Mouse (Mus musculus): ENCODE results near the gene D5Ertd579e. TPM values are rescaled to one million over a fixed set of nuclear protein-coding genes. Genes with fewer than 3 reads are reported as not detected.

D5Ertd579e gene
- polyA plus RNA-seq, 1 experiment from 2014 or later: 27.4 TPM

- Histone ChIP-seq H3K4me3 (no peak overlapping the region), H3K36me3 (ENCODE audit: poor library complexity, severe bottlenecking) (peaks cover 33% of the 10 kb centered on the region), H3K9me3 (replicated peaks) (no peaks in the 10 kb centered on the region), H3K4me1 (0 out of 2 replicates have a peak, but pooled peaks cover 3% of the 10 kb centered on the region), H3K4me2 (no peak overlapping the region), H3K9ac (no peak overlapping the region), H3K27ac (no peak overlapping the region), H3K27me3 (no peaks in the 10 kb centered on the region)
- WGBS: 89% methylated on average over 8 of the region's 8 CpGs
- ATAC-seq: no peak
Observed at GRCm38 (mm10) chr5:36620409-36621057, 75.3 kb downstream of the D5Ertd579e start.

GRCm38 (mm10) chr5:36618890-36619289, 76.9 kb downstream of the D5Ertd579e start:
- 0 out of 2 replicates have a peak, but pooled peaks cover 3% of the 10 kb centered on the region for H3K4me1 ChIP-seq
- WGBS: 85% methylated on average over 5 of the region's 5 CpGs
- no peak for ATAC-seq

GRCm38 (mm10) chr5:36618356-36618755, 77.5 kb downstream of the D5Ertd579e start:
- no peaks in the 10 kb centered on the region for H3K27me3 ChIP-seq
- H3K36me3 ChIP-seq (ENCODE audit: poor library complexity, severe bottlenecking): peaks cover 55% of the 10 kb centered on the region
- 85% methylated on average over 4 of the region's 4 CpGs for WGBS
- no peaks in the 10 kb centered on the region for H3K9me3 ChIP-seq (replicated peaks)
- H3K9ac ChIP-seq: no peak overlapping the region
- H3K27ac ChIP-seq: no peak overlapping the region
- no peak overlapping the region for H3K4me3 ChIP-seq
- ATAC-seq: no peak
- no peak overlapping the region for H3K4me2 ChIP-seq
- H3K4me1 ChIP-seq: 0 out of 2 replicates have a peak, but pooled peaks cover 3% of the 10 kb centered on the region

More at GRCm38 (mm10) chr5:36618890-36619289, 76.9 kb downstream of the D5Ertd579e start:
- H3K4me2 ChIP-seq: no peak overlapping the region
- H3K27me3 ChIP-seq: no peaks in the 10 kb centered on the region
- H3K27ac ChIP-seq: no peak overlapping the region
- H3K9ac ChIP-seq: no peak overlapping the region
- no peak overlapping the region for H3K4me3 ChIP-seq
- H3K9me3 ChIP-seq (replicated peaks): no peaks in the 10 kb centered on the region
- H3K36me3 ChIP-seq (ENCODE audit: poor library complexity, severe bottlenecking): peaks cover 50% of the 10 kb centered on the region

- ATAC-seq: no peak
- H3K36me3 ChIP-seq (ENCODE audit: poor library complexity, severe bottlenecking): peaks cover 86% of the 10 kb centered on the region
- WGBS: 94% methylated on average over 4 of the region's 4 CpGs
Observed at GRCm38 (mm10) chr5:36614124-36614523, 81.7 kb downstream of the D5Ertd579e start.

GRCm38 (mm10) chr5:36608939-36609499, 86.8 kb downstream of the D5Ertd579e start:
- Histone ChIP-seq H3K4me1 (no peaks in the 10 kb centered on the region), H3K36me3 (ENCODE audit: poor library complexity, severe bottlenecking) (peaks cover 88% of the 10 kb centered on the region), H3K27me3 (no peaks in the 10 kb centered on the region), H3K4me3 (no peak overlapping the region), H3K9ac (no peak overlapping the region), H3K4me2 (no peak overlapping the region), H3K9me3 (replicated peaks) (no peaks in the 10 kb centered on the region), H3K27ac (no peak overlapping the region)
- 90% methylated on average over 2 of the region's 2 CpGs for WGBS
- no peak for ATAC-seq

More at GRCm38 (mm10) chr5:36614124-36614523, 81.7 kb downstream of the D5Ertd579e start:
- no peak overlapping the region for H3K4me2 ChIP-seq
- H3K27ac ChIP-seq: no peak overlapping the region
- no peaks in the 10 kb centered on the region for H3K27me3 ChIP-seq
- H3K4me1 ChIP-seq: no peaks in the 10 kb centered on the region
- H3K4me3 ChIP-seq: no peak overlapping the region
- no peaks in the 10 kb centered on the region for H3K9me3 ChIP-seq (replicated peaks)
- no peak overlapping the region for H3K9ac ChIP-seq

GRCm38 (mm10) chr5:36603031-36603430, 92.8 kb downstream of the D5Ertd579e start:
- Histone ChIP-seq H3K4me3 (no peak overlapping the region), H3K27ac (no peak overlapping the region), H3K4me1 (no peaks in the 10 kb centered on the region), H3K4me2 (no peak overlapping the region), H3K9ac (no peak overlapping the region), H3K9me3 (replicated peaks) (no peaks in the 10 kb centered on the region), H3K27me3 (no peaks in the 10 kb centered on the region), H3K36me3 (ENCODE audit: poor library complexity, severe bottlenecking) (peaks cover 94% of the 10 kb centered on the region)
- WGBS: 87% methylated on average over 5 of the region's 5 CpGs
- 0 out of 2 replicates have a peak, but pooled peaks have one; percentile 45 for ATAC-seq

- Histone ChIP-seq H3K4me3 (no peak overlapping the region), H3K9me3 (replicated peaks) (no peaks in the 10 kb centered on the region), H3K36me3 (ENCODE audit: poor library complexity, severe bottlenecking) (peaks cover 85% of the 10 kb centered on the region), H3K4me1 (no peaks in the 10 kb centered on the region), H3K27me3 (no peaks in the 10 kb centered on the region), H3K9ac (no peak overlapping the region), H3K27ac (no peak overlapping the region), H3K4me2 (no peak overlapping the region)
- WGBS: 91% methylated on average over 9 of the region's 9 CpGs
- ATAC-seq: no peak
Observed at GRCm38 (mm10) chr5:36602028-36602427, 93.8 kb downstream of the D5Ertd579e start.

GRCm38 (mm10) chr5:36601492-36601891, 94.3 kb downstream of the D5Ertd579e start:
- no peak for ATAC-seq
- peaks cover 80% of the 10 kb centered on the region for H3K36me3 ChIP-seq (ENCODE audit: poor library complexity, severe bottlenecking)

GRCm38 (mm10) chr5:36598883-36599282, 96.9 kb downstream of the D5Ertd579e start:
- Histone ChIP-seq H3K4me2 (no peak overlapping the region), H3K9me3 (replicated peaks) (no peaks in the 10 kb centered on the region), H3K27ac (no peak overlapping the region), H3K4me3 (no peak overlapping the region), H3K36me3 (ENCODE audit: poor library complexity, severe bottlenecking) (peaks cover 53% of the 10 kb centered on the region), H3K4me1 (no peaks in the 10 kb centered on the region), H3K9ac (no peak overlapping the region), H3K27me3 (no peaks in the 10 kb centered on the region)
- 90% methylated on average over 1 of the region's 1 CpGs for WGBS
- no peak for ATAC-seq

More at GRCm38 (mm10) chr5:36601492-36601891, 94.3 kb downstream of the D5Ertd579e start:
- Histone ChIP-seq H3K9me3 (replicated peaks) (no peaks in the 10 kb centered on the region), H3K27ac (no peak overlapping the region), H3K4me3 (no peak overlapping the region), H3K9ac (no peak overlapping the region), H3K27me3 (no peaks in the 10 kb centered on the region), H3K4me2 (no peak overlapping the region), H3K4me1 (no peaks in the 10 kb centered on the region)
- 88% methylated on average over 7 of the region's 7 CpGs for WGBS

- no peak overlapping the region for H3K4me2 ChIP-seq
- no peak overlapping the region for H3K4me3 ChIP-seq
- H3K36me3 ChIP-seq (ENCODE audit: poor library complexity, severe bottlenecking): peaks cover 41% of the 10 kb centered on the region
- no peaks in the 10 kb centered on the region for H3K9me3 ChIP-seq (replicated peaks)
- H3K9ac ChIP-seq: no peak overlapping the region
- WGBS: 30% methylated on average over 4 of the region's 4 CpGs
- no peaks in the 10 kb centered on the region for H3K4me1 ChIP-seq
- no peak overlapping the region for H3K27ac ChIP-seq
- ATAC-seq: no peak
- H3K27me3 ChIP-seq: no peaks in the 10 kb centered on the region
Observed at GRCm38 (mm10) chr5:36597653-36598052, 98.2 kb downstream of the D5Ertd579e start.

- Histone ChIP-seq H3K4me1 (no peaks in the 10 kb centered on the region), H3K4me3 (no peak overlapping the region), H3K27me3 (no peaks in the 10 kb centered on the region), H3K27ac (no peak overlapping the region), H3K9me3 (replicated peaks) (no peaks in the 10 kb centered on the region), H3K36me3 (ENCODE audit: poor library complexity, severe bottlenecking) (peaks cover 27% of the 10 kb centered on the region), H3K9ac (no peak overlapping the region), H3K4me2 (no peak overlapping the region)
- WGBS: 78% methylated on average over 5 of the region's 5 CpGs
- no peak for ATAC-seq
Observed at GRCm38 (mm10) chr5:36596225-36596624, 99.6 kb downstream of the D5Ertd579e start.

GRCm38 (mm10) chr5:36595115-36595514, 100.7 kb downstream of the D5Ertd579e start:
- Histone ChIP-seq H3K9me3 (replicated peaks) (no peaks in the 10 kb centered on the region), H3K4me2 (no peak overlapping the region), H3K4me1 (no peaks in the 10 kb centered on the region), H3K27ac (no peak overlapping the region), H3K9ac (no peak overlapping the region), H3K4me3 (no peak overlapping the region), H3K27me3 (no peaks in the 10 kb centered on the region), H3K36me3 (ENCODE audit: poor library complexity, severe bottlenecking) (peaks cover 17% of the 10 kb centered on the region)
- WGBS: 34% methylated on average over 3 of the region's 3 CpGs
- ATAC-seq: no peak

Data from forebrain, embryonic 13.5 days (tissue).